Comparison of ENCODE assay signal across 9 mouse cellular contexts in genomic region chr17:29035506-29035905, GRCm38 (mm10). TPM values are rescaled to one million over a fixed set of nuclear protein-coding genes. Genes with fewer than 3 reads are reported as not detected.
DNase-seq lines count a peak whose midpoint lies in the region; ATAC-seq and TF ChIP-seq lines count a peak whose summit lies in the region.
"Had no signal": no experiment of that assay in that cellular context is flagged by ENCODE, and none has a peak within 500 bp of the region (broad histone marks: within the 10 kb centered on the region; RNA-seq: fewer than 3 reads in every experiment).

No protein-coding gene starts in this region.

- peaks cover 4% of the 10 kb centered on the region; the same call in 1 of the 2 replicates for H3K4me1 ChIP-seq in forebrain, postnatal 0 days (ENCODE audit: insufficient read depth)
- peaks cover 9 to 20% of the 10 kb centered on the region in 2 experiments; a peak in 3 of 4 replicates for H3K4me1 ChIP-seq in liver, embryonic 14.5 days (replicated peaks; ENCODE audit: control insufficient read depth in 2 of 2, insufficient read depth in 2 of 2, low read length in 1 of 2)

- H3K9me3 ChIP-seq in forebrain, postnatal 0 days (ENCODE audit: low read length): no peaks in the 10 kb centered on the region
- no peaks in the 10 kb centered on the region for H3K9me3 ChIP-seq in liver, embryonic 14.5 days (ENCODE audit: control insufficient read depth, low read length)

- peaks cover 92% of the 10 kb centered on the region for H3K79me2 ChIP-seq in C2C12 (ENCODE audit: control insufficient read depth, insufficient read depth)

- peak overlapping the region; percentile 86 for H3K4me2 ChIP-seq in forebrain, postnatal 0 days (ENCODE audit: low read depth)
- peak overlapping the region; percentile 89 for H3K4me2 ChIP-seq in liver, embryonic 14.5 days (ENCODE audit: low read depth)

- H3K27ac ChIP-seq in forebrain, postnatal 0 days (ENCODE audit: low read depth, low read length): no peak overlapping the region
- H3K27ac ChIP-seq in liver, embryonic 14.5 days: no peak overlapping the region; the same call in 1 of the 2 replicates

- TF ChIP-seq CTCF in C2C12 (IDR thresholded peaks at IDR 0.05; ENCODE audit: control insufficient read depth, insufficient read depth, insufficient read length): no peak
- no peak for TF ChIP-seq CTCF in forebrain, postnatal 0 days (IDR thresholded peaks at IDR 0.05; ENCODE audit: low read depth)
- no peak for TF ChIP-seq CTCF in liver, embryonic 14.5 days (IDR thresholded peaks at IDR 0.05; ENCODE audit: low read depth)

- H3K79me3 ChIP-seq in C2C12 (ENCODE audit: low read depth): peaks cover 77% of the 10 kb centered on the region

- H3K4me3 ChIP-seq in C2C12 (ENCODE audit: insufficient read depth, poor library complexity, severe bottlenecking): peak overlapping the region; percentile 89
- peak overlapping the region; percentile 6 for H3K4me3 ChIP-seq in forebrain, postnatal 0 days (ENCODE audit: low read depth, low read length)
- H3K4me3 ChIP-seq in liver, embryonic 14.5 days (ENCODE audit: insufficient read depth in 1 of 2, low read depth in 2 of 2, low read length in 2 of 2): peak overlapping the region; percentile 23 to 98; a peak in 3 of 4 replicates

- no peak for ATAC-seq in forebrain, postnatal 0 days
- ATAC-seq in liver, embryonic 14.5 days (ENCODE audit: insufficient read depth): no peak
- ATAC-seq in monocyte, adult 5-6 weeks (replicated peaks; ENCODE audit: insufficient number of reproducible peaks, low FRiP score, low TSS enrichment, poor library complexity, severe bottlenecking): no peak

- DNase-seq in cerebellum, adult 9-11 months: peak; percentile 38
- DNase-seq in cerebellum, adult 9-10 months: no peak
- DNase-seq in forebrain, postnatal 0 days: no peak
- no peak for DNase-seq in liver, embryonic 14.5 days (ENCODE audit: low read depth in 3 of 3, low spot score in 3 of 3)
- no peak for DNase-seq in thymus, postnatal 14 days
- DNase-seq in left cerebral cortex, postnatal 4 days: no peak
- DNase-seq: kidney, postnatal 10 days had no signal

- H3ac ChIP-seq in C2C12 (ENCODE audit: control insufficient read depth, insufficient read length, low read depth): peak overlapping the region; percentile 12

- no peak for TF ChIP-seq EP300 in liver, embryonic 14.5 days (IDR thresholded peaks at IDR 0.05; ENCODE audit: low read depth)

- intact Hi-C loops in left cerebral cortex, postnatal 4 days (cut with DNase I): no loop called here

- H3K27me3 ChIP-seq in C2C12 (ENCODE audit: control insufficient read depth, insufficient read depth, insufficient read length): no peaks in the 10 kb centered on the region
- no peaks in the 10 kb centered on the region for H3K27me3 ChIP-seq in forebrain, postnatal 0 days (ENCODE audit: insufficient read depth, low read length)
- no peaks in the 10 kb centered on the region for H3K27me3 ChIP-seq in liver, embryonic 14.5 days (ENCODE audit: control insufficient read depth, insufficient read depth, low read length)

- H3K36me3 ChIP-seq in C2C12 (ENCODE audit: control insufficient read depth, insufficient read depth): peaks cover 74% of the 10 kb centered on the region
- peaks cover 38% of the 10 kb centered on the region for H3K36me3 ChIP-seq in forebrain, postnatal 0 days (ENCODE audit: insufficient read depth)
- peaks cover 64% of the 10 kb centered on the region for H3K36me3 ChIP-seq in liver, embryonic 14.5 days (replicated peaks; ENCODE audit: control insufficient read depth, insufficient read depth, low read depth)

- H3K9ac ChIP-seq in forebrain, postnatal 0 days: no peak overlapping the region
- H3K9ac ChIP-seq in liver, embryonic 14.5 days (replicated peaks): peak overlapping the region; percentile 14; the same call in 1 of the 2 replicates

TF ChIP-seq in C2C12, 6 proteins besides CTCF, POLR2A, EP300 and RAD21:
- TF ChIP-seq USF1 (IDR thresholded peaks at IDR 0.05; ENCODE audit: low read depth) (no peak), MYOG (IDR thresholded peaks at IDR 0.05; ENCODE audit: control insufficient read depth, extremely low read depth, insufficient read length) (no peak), FOSL1 (IDR thresholded peaks at IDR 0.05; ENCODE audit: insufficient read depth, low read length, poor library complexity, severe bottlenecking) (no peak), MYOD1 (IDR thresholded peaks at IDR 0.05; ENCODE audit: control insufficient read depth, insufficient read length, low read depth) (no peak), CEBPB (IDR thresholded peaks at IDR 0.05; ENCODE audit: low read depth) (no peak), MAX (IDR thresholded peaks at IDR 0.05) (no peak)

RNA-seq across cellular contexts. Expression of gene Srsf3, which starts 3.1 kb away (rescaled TPM):
- 235 TPM for polyA plus RNA-seq in C2C12 (2012; fragmentation: generic; extraction: Trizol)
- total RNA-seq in forebrain, postnatal 0 days (2014; rRNA removed): 263 and 287 TPM in 2 replicates
- 367 and 416 TPM in 2 replicates for polyA plus RNA-seq in forebrain, postnatal 0 days (2015; fragmentation: Nextera tagmentation; extraction: Ambion mirVana)
- 91.1 and 123 TPM in 2 replicates for polyA plus RNA-seq in liver, embryonic 14.5 days (2012; rRNA removed)
- 269 and 272 TPM in 2 replicates for polyA plus RNA-seq in liver, embryonic 14.5 days (2014; fragmentation: Nextera tagmentation; extraction: Ambion mirVana)
- 679 to 753 TPM (median 702 TPM) in 3 replicates for total RNA-seq in monocyte, adult 5-6 weeks (2017)
- 100 to 1,000 TPM; 220 to 228 TPM for total RNA-seq in left cerebral cortex, postnatal 4 days (2021)

RNA-seq across cellular contexts. Expression of gene Stk38, which starts 27.7 kb away (rescaled TPM):
- 19.2 TPM for polyA plus RNA-seq in C2C12 (2012; fragmentation: generic; extraction: Trizol)
- total RNA-seq in forebrain, postnatal 0 days (2014; rRNA removed): 49.0 and 58.8 TPM in 2 replicates
- 32.8 and 43.7 TPM in 2 replicates for polyA plus RNA-seq in forebrain, postnatal 0 days (2015; fragmentation: Nextera tagmentation; extraction: Ambion mirVana)
- polyA plus RNA-seq in liver, embryonic 14.5 days (2012; rRNA removed): 24.5 and 31.8 TPM in 2 replicates
- polyA plus RNA-seq in liver, embryonic 14.5 days (2014; fragmentation: Nextera tagmentation; extraction: Ambion mirVana): 29.2 and 32.7 TPM in 2 replicates
- 369 to 443 TPM (median 402 TPM) in 3 replicates for total RNA-seq in monocyte, adult 5-6 weeks (2017)
- total RNA-seq in left cerebral cortex, postnatal 4 days (2021): 10 to 100 TPM; 83.3 to 93.2 TPM

RNA-seq across cellular contexts. Expression of gene Cdkn1a, which starts 55.3 kb away (rescaled TPM):
- 236 TPM for polyA plus RNA-seq in C2C12 (2012; fragmentation: generic; extraction: Trizol)
- total RNA-seq in forebrain, postnatal 0 days (2014; rRNA removed): 15.3 and 20.0 TPM in 2 replicates
- 94.3 and 121 TPM in 2 replicates for polyA plus RNA-seq in forebrain, postnatal 0 days (2015; fragmentation: Nextera tagmentation; extraction: Ambion mirVana)
- polyA plus RNA-seq in liver, embryonic 14.5 days (2012; rRNA removed): 2.6 and 3.0 TPM in 2 replicates
- 6.5 and 7.0 TPM in 2 replicates for polyA plus RNA-seq in liver, embryonic 14.5 days (2014; fragmentation: Nextera tagmentation; extraction: Ambion mirVana)
- total RNA-seq in monocyte, adult 5-6 weeks (2017): 10.7 to 29.2 TPM (median 15.7 TPM) in 3 replicates
- total RNA-seq in left cerebral cortex, postnatal 4 days (2021): 10 to 100 TPM; 29.6 to 34.4 TPM

Comparison
In these comparisons a context has a peak if more than half of its experiments do, and no peak if none do; other contexts are left out.
1. H3K4me3 ChIP-seq: peak in every context shown above with its lines; median percentile 89 in C2C12; 60 in liver, embryonic 14.5 days; 6 in forebrain, postnatal 0 days.